Mouse (Mus musculus): ENCODE results near the gene Zfx. TPM values are rescaled to one million over a fixed set of nuclear protein-coding genes. Genes with fewer than 3 reads are reported as not detected.

Gene Zfx
- 101 TPM for polyA plus RNA-seq (2014; fragmentation: Illumina TruSeq; extraction: RNeasy Lipid Tissue Mini Kit (QIAGEN cat#74804))

DNA sequence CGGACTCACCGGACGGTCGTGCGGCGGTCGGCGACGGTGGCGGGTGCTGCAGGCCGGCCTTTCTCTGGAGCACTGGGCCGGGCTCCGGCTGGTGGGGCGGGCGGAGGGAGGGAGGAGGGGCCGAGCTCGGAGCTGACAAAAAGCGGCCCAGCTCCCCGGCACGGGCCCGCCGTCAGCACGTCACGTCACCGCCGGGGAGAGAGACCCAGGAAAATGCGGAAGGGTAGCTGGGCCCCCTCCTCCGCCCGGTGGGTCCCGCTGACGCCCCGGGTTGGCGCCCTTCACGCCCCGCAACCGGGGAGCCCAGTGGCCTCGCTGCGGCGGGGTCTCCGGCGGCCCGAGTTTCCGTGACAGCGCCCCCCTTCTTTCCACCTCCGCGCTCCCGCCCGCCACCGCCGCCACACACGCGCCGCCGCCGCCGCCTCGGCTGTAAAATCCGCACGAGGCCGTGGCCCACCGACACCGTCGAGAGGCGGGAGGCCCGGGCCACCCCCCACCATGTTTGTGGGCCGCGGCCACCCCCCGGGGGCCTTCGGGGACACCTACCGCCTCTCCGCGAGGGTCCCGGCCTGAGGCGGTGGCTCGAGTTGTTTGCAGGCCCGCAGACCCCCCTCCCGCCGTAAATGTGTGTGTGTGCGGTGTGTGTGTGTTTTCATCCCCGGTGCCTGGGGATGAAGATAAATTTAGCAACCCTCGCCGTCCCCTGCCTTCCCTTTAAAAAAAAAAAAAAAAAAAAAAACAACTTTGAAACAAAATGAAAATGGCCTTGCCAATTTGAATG lies at the start of gene Zfx:
Gene Zfx (minus strand): TSS at position 644 of the 781 bp plus-strand sequence.

Other genes with a start within 250 kb of the Zfx start
- 38.4 TPM for gene AU015836, start 155.0 kb downstream of the Zfx start, polyA plus RNA-seq (2014; fragmentation: Illumina TruSeq; extraction: RNeasy Lipid Tissue Mini Kit (QIAGEN cat#74804))
- 368 TPM for gene Eif2s3x, start 89.2 kb upstream of the Zfx start, polyA plus RNA-seq (2014; fragmentation: Illumina TruSeq; extraction: RNeasy Lipid Tissue Mini Kit (QIAGEN cat#74804))
- gene Klhl15, start 110.9 kb upstream of the Zfx start, polyA plus RNA-seq (2014; fragmentation: Illumina TruSeq; extraction: RNeasy Lipid Tissue Mini Kit (QIAGEN cat#74804)) = 25.4 TPM
- not detected for gene Fam90a1b, start 243.1 kb upstream of the Zfx start, polyA plus RNA-seq (2014; fragmentation: Illumina TruSeq; extraction: RNeasy Lipid Tissue Mini Kit (QIAGEN cat#74804))
- gene Apoo, start 243.4 kb upstream of the Zfx start, polyA plus RNA-seq (2014; fragmentation: Illumina TruSeq; extraction: RNeasy Lipid Tissue Mini Kit (QIAGEN cat#74804)) = 161 TPM